Mouse (Mus musculus): ENCODE results near the gene Il4.

Gene Il4

DNA sequence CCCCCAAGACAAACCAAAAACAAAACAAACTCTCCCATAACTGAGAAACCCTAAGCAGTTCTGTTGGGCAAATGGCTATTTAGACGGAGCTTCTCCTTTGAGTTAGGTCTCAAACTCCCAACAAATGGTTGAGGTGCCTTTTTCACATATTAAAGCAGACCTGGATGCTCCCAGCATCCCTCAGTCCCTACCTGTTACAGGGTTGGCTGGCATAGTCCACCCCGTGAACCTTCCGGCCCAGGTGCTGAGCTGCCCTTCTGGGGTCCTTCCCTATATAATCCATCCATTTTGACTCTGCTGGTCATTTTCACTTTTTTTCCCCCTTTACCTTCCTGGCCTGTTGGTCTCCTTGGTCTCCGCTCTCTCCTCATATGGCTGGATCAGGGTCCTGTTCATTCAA lies 51.8 kb downstream of the Il4 start:
- WGBS: 85% methylated on average over 4 of the region's 4 CpGs

DNA sequence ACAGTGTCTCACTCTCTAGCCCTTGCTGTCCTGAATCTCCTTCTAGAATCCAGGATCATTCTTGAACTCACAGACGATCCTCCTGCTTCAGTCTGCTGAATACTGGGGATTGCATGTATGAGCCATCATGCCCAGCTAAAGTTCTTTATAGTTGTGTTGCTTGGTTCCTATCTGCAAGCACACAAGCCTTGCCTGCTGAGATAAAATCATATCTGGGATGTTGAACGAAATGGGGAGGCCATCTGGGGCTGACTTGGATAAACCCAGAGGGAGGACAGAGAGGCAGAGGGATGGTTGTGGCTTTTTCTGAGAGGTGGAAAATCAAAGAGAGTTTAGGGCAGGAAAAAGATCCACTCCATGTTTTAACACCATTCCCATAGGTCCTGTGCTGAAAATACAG lies 56.5 kb downstream of the Il4 start:
- WGBS: 91% methylated on average over 2 of the region's 2 CpGs

DNA sequence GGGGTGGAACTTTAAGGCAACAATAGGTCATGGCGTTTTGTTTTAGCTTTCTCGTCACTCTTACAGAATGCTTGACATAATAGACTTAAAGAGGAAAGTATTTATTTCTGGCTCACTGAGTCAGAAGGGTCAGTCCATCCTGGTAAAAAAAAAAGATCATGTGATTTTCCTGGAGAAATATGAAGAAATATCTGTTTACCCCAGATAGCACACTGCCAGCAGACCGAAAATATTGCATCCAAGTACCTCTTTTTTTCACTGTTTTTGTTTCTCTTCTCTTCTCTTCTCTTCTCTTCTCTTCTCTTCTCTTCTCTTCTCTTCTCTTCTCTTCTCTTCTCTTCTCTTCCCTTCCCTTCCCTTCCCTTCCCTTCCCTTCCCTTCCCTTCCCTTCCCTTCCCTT lies 58.5 kb downstream of the Il4 start:
- 89% methylated on average over 1 of the region's 3 CpGs for WGBS

DNA sequence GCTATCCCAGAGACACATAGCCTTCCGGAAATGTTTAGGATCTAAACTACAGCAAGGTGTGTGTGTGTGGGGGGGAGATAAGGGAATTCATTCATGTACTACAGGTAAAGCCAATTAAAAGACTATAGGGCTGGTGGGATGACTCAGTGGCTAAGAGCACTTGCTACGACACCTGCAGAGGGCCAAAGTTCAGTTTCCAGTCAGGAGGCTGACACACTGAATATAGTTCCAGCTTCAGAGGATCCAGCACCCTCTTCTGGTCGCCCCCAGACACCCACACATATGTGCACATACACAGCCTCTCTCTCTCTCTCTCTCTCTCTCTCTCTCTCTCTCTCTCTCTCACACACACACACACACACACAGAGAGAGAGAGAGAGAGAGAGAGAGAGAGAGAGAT lies 60.5 kb downstream of the Il4 start:
- WGBS: 100% methylated on average over 2 of the region's 3 CpGs

DNA sequence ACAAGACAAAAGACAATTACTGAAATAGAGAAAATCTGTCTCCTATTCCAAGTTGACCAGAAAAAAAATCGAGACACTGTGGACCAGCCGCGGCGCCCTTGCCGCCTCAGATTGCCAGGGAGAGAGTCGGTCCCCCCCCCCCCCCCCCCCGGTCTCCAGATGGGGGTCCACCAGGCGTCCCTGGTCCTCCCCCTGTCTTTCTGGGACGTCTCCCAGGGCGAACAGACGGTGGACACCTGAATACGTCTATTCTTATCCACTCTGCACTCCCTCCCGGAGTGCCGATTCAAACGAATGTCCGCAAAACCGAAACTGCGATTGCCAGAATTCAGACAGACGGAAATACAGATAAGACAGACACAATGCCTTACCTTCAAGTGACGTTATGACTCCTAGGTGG lies 61.9 kb downstream of the Il4 start:
- WGBS: 85% methylated on average over 9 of the region's 20 CpGs
